8 mouse cellular contexts compared by ENCODE assay signal in the genomic region with DNA sequence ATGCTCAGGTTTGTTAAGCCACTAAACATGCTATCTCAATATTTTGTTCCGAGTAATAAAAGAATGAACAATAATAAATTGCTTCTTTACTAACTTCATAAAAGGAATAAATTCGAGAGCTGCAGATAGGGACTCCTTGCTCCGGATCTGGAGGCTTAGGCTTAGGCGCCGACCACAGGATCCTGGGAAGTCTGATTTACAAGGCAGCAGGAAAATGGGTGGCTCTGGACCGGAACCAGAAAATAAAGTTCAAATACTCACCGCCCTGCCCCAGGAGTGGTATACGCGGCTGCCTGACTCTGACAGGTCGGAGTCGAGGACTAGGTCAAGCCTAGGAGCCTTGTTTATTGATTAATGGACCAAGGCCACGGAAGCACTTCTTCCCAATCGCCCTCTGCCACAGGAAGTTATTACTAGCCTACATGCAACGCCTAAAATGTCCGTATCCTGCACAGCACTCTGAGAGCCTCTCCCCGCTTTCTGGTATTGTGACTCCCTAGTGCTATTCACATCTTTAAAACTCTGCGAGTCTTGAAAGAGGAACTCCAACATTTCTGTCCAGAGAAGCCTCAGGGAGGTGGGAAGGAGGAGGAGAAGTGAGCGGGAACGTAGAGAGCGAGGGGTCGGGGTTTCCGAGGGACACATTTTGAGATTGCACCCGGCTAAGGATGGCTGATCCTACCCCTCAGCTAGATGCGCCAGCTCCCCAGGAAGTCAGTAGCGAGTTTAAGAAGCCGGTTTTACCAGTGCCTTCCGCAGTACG. TPM values are rescaled to one million over a fixed set of nuclear protein-coding genes. Genes with fewer than 3 reads are reported as not detected.
A peak's percentile ranks its signal among the peaks of the same experiment; 100 is the strongest.
DNase-seq lines count a peak whose midpoint lies in the region; ATAC-seq and TF ChIP-seq lines count a peak whose summit lies in the region.

A gene (plus strand): TSS at position 642 of the 763 bp plus-strand sequence.

- peak within 1 kb of the TSS; percentile 55; the same call in 1 of the 2 replicates for H3K27ac ChIP-seq in heart, embryonic 12.5 days (ENCODE audit: poor library complexity, severe bottlenecking)
- peak within 1 kb of the TSS; percentile 85 for H3K27ac ChIP-seq in kidney, postnatal 0 days
- peak within 1 kb of the TSS; percentile 49; the same call in 1 of the 2 replicates for H3K27ac ChIP-seq in liver, embryonic 11.5 days (ENCODE audit: low read depth, low read length)
- H3K27ac ChIP-seq in stomach, embryonic 14.5 days (ENCODE audit: low read length): peak within 1 kb of the TSS; percentile 80

- TF ChIP-seq CTCF in kidney, postnatal 0 days (IDR thresholded peaks at IDR 0.05; ENCODE audit: low read depth): no peak

- peaks cover 15% of the 10 kb centered on the region for H3K4me1 ChIP-seq in heart, embryonic 12.5 days (replicated peaks)
- H3K4me1 ChIP-seq in kidney, postnatal 0 days (replicated peaks; ENCODE audit: insufficient read depth, low read length): peaks cover 14% of the 10 kb centered on the region
- peaks cover 11% of the 10 kb centered on the region for H3K4me1 ChIP-seq in liver, embryonic 11.5 days (replicated peaks; ENCODE audit: control insufficient read depth, insufficient read depth, low read length)
- peaks cover 14% of the 10 kb centered on the region for H3K4me1 ChIP-seq in stomach, embryonic 14.5 days (ENCODE audit: control insufficient read depth, insufficient read depth, low read length)

- under 1% methylated on average over 28 of the region's 28 CpGs for WGBS in heart, embryonic 12.5 days
- under 1% methylated on average over 28 of the region's 28 CpGs for WGBS in kidney, postnatal 0 days
- under 1% methylated on average over 28 of the region's 28 CpGs for WGBS in liver, embryonic 11.5 days
- WGBS in stomach, embryonic 14.5 days: under 1% methylated on average over 28 of the region's 28 CpGs

- H3K9me3 ChIP-seq in heart, embryonic 12.5 days (replicated peaks): no peaks in the 10 kb centered on the region
- no peaks in the 10 kb centered on the region for H3K9me3 ChIP-seq in kidney, postnatal 0 days (replicated peaks; ENCODE audit: low read length)
- H3K9me3 ChIP-seq in liver, embryonic 11.5 days (ENCODE audit: control insufficient read depth, low read length): no peaks in the 10 kb centered on the region
- no peaks in the 10 kb centered on the region for H3K9me3 ChIP-seq in stomach, embryonic 14.5 days (ENCODE audit: control insufficient read depth, low read depth, low read length)

- H3K4me2 ChIP-seq in heart, embryonic 12.5 days: peak within 1 kb of the TSS; percentile 98
- H3K4me2 ChIP-seq in kidney, postnatal 0 days (ENCODE audit: low read length): peak within 1 kb of the TSS; percentile 95
- peak within 1 kb of the TSS; percentile 96 for H3K4me2 ChIP-seq in liver, embryonic 11.5 days
- H3K4me2 ChIP-seq in stomach, embryonic 14.5 days (replicated peaks; ENCODE audit: low read depth, low read length): peak within 1 kb of the TSS; percentile 97

- peak within 1 kb of the TSS; percentile 82 for H3K4me3 ChIP-seq in heart, embryonic 12.5 days
- H3K4me3 ChIP-seq in kidney, postnatal 0 days (replicated peaks; ENCODE audit: low read depth, low read length): peak within 1 kb of the TSS; percentile 94
- peak within 1 kb of the TSS; percentile 97 for H3K4me3 ChIP-seq in liver, embryonic 11.5 days (ENCODE audit: low read depth, low read length)
- peak within 1 kb of the TSS; percentile 81 for H3K4me3 ChIP-seq in stomach, embryonic 14.5 days (ENCODE audit: low read depth, low read length)

- peaks cover 39% of the 10 kb centered on the region for H3K36me3 ChIP-seq in heart, embryonic 12.5 days
- H3K36me3 ChIP-seq in kidney, postnatal 0 days (ENCODE audit: insufficient read depth, low read length): peaks cover 28% of the 10 kb centered on the region
- H3K36me3 ChIP-seq in liver, embryonic 11.5 days (ENCODE audit: control insufficient read depth, insufficient read depth, low read length): peaks cover 20% of the 10 kb centered on the region
- peaks cover 29% of the 10 kb centered on the region for H3K36me3 ChIP-seq in stomach, embryonic 14.5 days (ENCODE audit: control insufficient read depth, insufficient read depth, low read length)

- DNase-seq in CD4-positive helper T cell, adult 2 months (ENCODE audit: low read depth, low spot score): peak; percentile 89
- DNase-seq in brain, embryonic 18.5 days (ENCODE audit: low read depth, low spot score): peak; percentile 74
- peak; percentile 91 for DNase-seq in kidney, postnatal 0 days (ENCODE audit: low spot score)
- peak; percentile 84 for DNase-seq in liver, embryonic 11.5 days (ENCODE audit: low spot score)
- DNase-seq in naive thymus-derived CD4-positive, alpha-beta T cell, adult 2 months (ENCODE audit: low read depth): peak; percentile 94

- peak; percentile 95 for ATAC-seq in erythroid progenitor cell, adult 5-6 weeks (replicated peaks; ENCODE audit: low FRiP score, poor library complexity, severe bottlenecking)
- ATAC-seq in heart, embryonic 12.5 days (ENCODE audit: insufficient number of reproducible peaks, low FRiP score): peak; percentile 81
- peak; percentile 89 for ATAC-seq in kidney, postnatal 0 days (replicated peaks; ENCODE audit: low FRiP score, low read depth)
- peak; percentile 84 for ATAC-seq in liver, embryonic 11.5 days (replicated peaks; ENCODE audit: low FRiP score)
- peak; percentile 80; the same call in 1 of the 2 replicates for ATAC-seq in stomach, embryonic 14.5 days (ENCODE audit: insufficient number of reproducible peaks, insufficient read depth, low FRiP score, low read depth)

- no peaks in the 10 kb centered on the region for H3K27me3 ChIP-seq in heart, embryonic 12.5 days (replicated peaks)
- H3K27me3 ChIP-seq in kidney, postnatal 0 days (ENCODE audit: insufficient read depth, low read length): no peaks in the 10 kb centered on the region
- H3K27me3 ChIP-seq in liver, embryonic 11.5 days (replicated peaks; ENCODE audit: control insufficient read depth, insufficient read depth, low read length): no peaks in the 10 kb centered on the region
- H3K27me3 ChIP-seq in stomach, embryonic 14.5 days (ENCODE audit: control insufficient read depth, insufficient read depth, low read length): no peaks in the 10 kb centered on the region

- H3K9ac ChIP-seq in heart, embryonic 12.5 days: peak within 1 kb of the TSS; percentile 84
- peak within 1 kb of the TSS; percentile 88 for H3K9ac ChIP-seq in kidney, postnatal 0 days (ENCODE audit: low read depth, low read length)
- peak within 1 kb of the TSS; percentile 93 for H3K9ac ChIP-seq in liver, embryonic 11.5 days (ENCODE audit: low read depth, low read length)
- peak within 1 kb of the TSS; percentile 59 for H3K9ac ChIP-seq in stomach, embryonic 14.5 days (replicated peaks; ENCODE audit: low read depth, low read length)

RNA-seq across cellular contexts. Expression of the gene that starts here (rescaled TPM):
- 17.3 and 39.8 TPM in 2 replicates for total RNA-seq in erythroid progenitor cell, adult 5-6 weeks (2015; ENCODE audit: low replicate concordance)
- 29.6 and 41.9 TPM in 2 replicates for total RNA-seq in erythroid progenitor cell, adult 5-6 weeks (2017; ENCODE audit: low replicate concordance)
- 24.3 and 24.8 TPM in 2 replicates for polyA plus RNA-seq in heart, embryonic 12.5 days (2016; fragmentation: Nextera tagmentation; extraction: Ambion mirVana)
- polyA plus RNA-seq in kidney, postnatal 0 days (2015; fragmentation: Nextera tagmentation; extraction: Ambion mirVana): 18.6 and 21.7 TPM in 2 replicates
- 25.7 and 32.9 TPM in 2 replicates for polyA plus RNA-seq in liver, embryonic 11.5 days (2014; fragmentation: Nextera tagmentation; extraction: Ambion mirVana)
- 30.5 and 35.5 TPM in 2 replicates for polyA plus RNA-seq in stomach, embryonic 14.5 days (2014; fragmentation: Nextera tagmentation; extraction: Ambion mirVana)

Comparison
In these comparisons a context has a peak if more than half of its experiments do, and no peak if none do; other contexts are left out.
1. Peak in every context shown above with its lines: DNase-seq, ATAC-seq, H3K4me3 ChIP-seq and H3K27ac ChIP-seq.